Mouse (Mus musculus): ENCODE results near the gene Asb14.

Gene Asb14

DNA sequence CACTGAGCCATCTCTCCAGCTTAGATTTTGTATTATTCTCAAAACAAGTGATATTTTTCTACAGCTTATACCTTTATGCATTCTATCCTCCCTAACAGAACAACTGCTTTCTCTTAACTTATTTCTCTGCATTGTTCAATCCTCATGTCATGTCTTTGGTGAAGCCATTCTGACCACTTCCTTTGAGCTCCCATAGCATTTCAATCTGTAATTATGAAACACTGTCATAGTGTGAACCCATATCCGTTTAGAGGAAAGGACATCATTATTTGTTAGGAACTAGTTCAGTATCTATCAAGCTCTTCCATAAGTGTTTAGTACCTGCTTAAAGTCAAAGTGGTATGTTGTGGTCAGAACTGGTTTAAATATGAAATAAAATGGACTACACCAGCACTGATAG, 66.2 kb downstream of the Asb14 start:
- DNase-seq = no peak

Data from kidney, postnatal 4 days (tissue).